Comparison of ENCODE assay signal across 8 mouse cellular contexts in the genomic region with DNA sequence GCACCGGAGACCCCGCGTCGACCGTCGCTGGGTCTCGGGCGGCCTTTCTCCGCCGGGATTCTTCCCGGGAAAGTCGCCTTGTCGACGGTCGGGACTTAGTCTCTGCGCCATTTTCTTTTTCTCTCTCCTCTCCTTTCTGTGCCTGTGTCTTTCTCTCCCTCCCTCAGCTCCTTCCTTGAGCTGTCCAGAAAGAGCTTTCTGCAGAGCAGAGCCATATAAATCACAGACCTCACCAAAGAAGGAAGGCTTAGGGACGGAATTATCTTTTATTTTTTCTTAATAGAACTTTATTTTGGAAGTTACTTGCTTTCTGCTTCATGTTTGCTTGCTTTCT. TPM values are rescaled to one million over a fixed set of nuclear protein-coding genes. Genes with fewer than 3 reads are reported as not detected.
DNase-seq lines count a peak whose midpoint lies in the region; ATAC-seq and TF ChIP-seq lines count a peak whose summit lies in the region.

No protein-coding gene starts in this region.

- WGBS in embryonic facial prominence, embryonic 12.5 days = under 1% methylated on average over 17 of the region's 17 CpGs
- WGBS in intestine, postnatal 0 days = under 1% methylated on average over 17 of the region's 17 CpGs
- 0% methylated on average over 17 of the region's 17 CpGs for WGBS in neural tube, embryonic 15.5 days

- TF ChIP-seq CTCF in intestine, postnatal 0 days (IDR thresholded peaks at IDR 0.05; ENCODE audit: low read depth) = no peak

- peaks cover 18% of the 10 kb centered on the region for H3K4me1 ChIP-seq in embryonic facial prominence, embryonic 12.5 days
- peaks cover 3% of the 10 kb centered on the region; the same call in 1 of the 2 replicates for H3K4me1 ChIP-seq in intestine, postnatal 0 days (replicated peaks; ENCODE audit: control insufficient read depth, insufficient read depth, low read length)
- peaks cover 26% of the 10 kb centered on the region for H3K4me1 ChIP-seq in neural tube, embryonic 15.5 days

- peak overlapping the region; percentile 100 for H3K9ac ChIP-seq in embryonic facial prominence, embryonic 12.5 days
- H3K9ac ChIP-seq in intestine, postnatal 0 days (ENCODE audit: low read depth, low read length) = peak overlapping the region; percentile 100
- H3K9ac ChIP-seq in neural tube, embryonic 15.5 days (replicated peaks) = peak overlapping the region; percentile 100

- H3K4me3 ChIP-seq in embryonic facial prominence, embryonic 12.5 days = peak overlapping the region; percentile 99
- peak overlapping the region; percentile 90 for H3K4me3 ChIP-seq in intestine, postnatal 0 days (ENCODE audit: low read depth, low read length)
- H3K4me3 ChIP-seq in neural tube, embryonic 15.5 days (replicated peaks) = peak overlapping the region; percentile 90

- H3K4me2 ChIP-seq in embryonic facial prominence, embryonic 12.5 days (replicated peaks) = peak overlapping the region; percentile 79
- H3K4me2 ChIP-seq in intestine, postnatal 0 days (replicated peaks; ENCODE audit: low read depth) = peak overlapping the region; percentile 65
- peak overlapping the region; percentile 62 for H3K4me2 ChIP-seq in neural tube, embryonic 15.5 days

- no peaks in the 10 kb centered on the region for H3K27me3 ChIP-seq in embryonic facial prominence, embryonic 12.5 days
- H3K27me3 ChIP-seq in intestine, postnatal 0 days (replicated peaks; ENCODE audit: control insufficient read depth, insufficient read depth, low read length) = no peaks in the 10 kb centered on the region
- no peaks in the 10 kb centered on the region for H3K27me3 ChIP-seq in neural tube, embryonic 15.5 days (replicated peaks)

- ATAC-seq in embryonic facial prominence, embryonic 12.5 days (ENCODE audit: insufficient number of reproducible peaks, insufficient read depth, low FRiP score, low TSS enrichment) = no peak
- ATAC-seq in intestine, postnatal 0 days = no peak
- ATAC-seq in neural tube, embryonic 15.5 days (ENCODE audit: low FRiP score) = no peak
- no peak for ATAC-seq in CD4-positive, CD25-positive, alpha-beta regulatory T cell, adult 4 months

- DNase-seq in gastrocnemius, adult 18-20 months (ENCODE audit: low spot score) = peak; percentile 16
- DNase-seq in gastrocnemius, postnatal 10 days = no peak
- DNase-seq in 3T3-L1 (ENCODE audit: low read depth, low spot score) = peak; percentile 61
- DNase-seq in spleen, postnatal 36 days (ENCODE audit: low spot score in 2 of 2) = no peak

- H3K9me3 ChIP-seq in embryonic facial prominence, embryonic 12.5 days = no peaks in the 10 kb centered on the region
- no peaks in the 10 kb centered on the region for H3K9me3 ChIP-seq in intestine, postnatal 0 days (ENCODE audit: control insufficient read depth)
- no peaks in the 10 kb centered on the region for H3K9me3 ChIP-seq in neural tube, embryonic 15.5 days (replicated peaks)

- peak overlapping the region; percentile 98 for H3K27ac ChIP-seq in embryonic facial prominence, embryonic 12.5 days
- peak overlapping the region; percentile 98 for H3K27ac ChIP-seq in intestine, postnatal 0 days (ENCODE audit: low read depth, low read length)
- peak overlapping the region; percentile 98 for H3K27ac ChIP-seq in neural tube, embryonic 15.5 days (replicated peaks)

- no peaks in the 10 kb centered on the region for H3K36me3 ChIP-seq in embryonic facial prominence, embryonic 12.5 days
- H3K36me3 ChIP-seq in intestine, postnatal 0 days (ENCODE audit: control insufficient read depth, insufficient read depth) = no peaks in the 10 kb centered on the region
- H3K36me3 ChIP-seq in neural tube, embryonic 15.5 days = no peaks in the 10 kb centered on the region

RNA-seq across cellular contexts. Expression of a gene that starts 1.1 kb away (rescaled TPM):
- total RNA-seq in gastrocnemius, adult 18-20 months (2021) = 10 to 100 TPM; 29.1 to 36.7 TPM
- 10 to 100 TPM; 42.3 to 54.4 TPM for total RNA-seq in gastrocnemius, postnatal 10 days (2021)
- 105 and 109 TPM in 2 replicates for polyA plus RNA-seq in embryonic facial prominence, embryonic 12.5 days (2016; fragmentation: Nextera tagmentation; extraction: Ambion mirVana)
- polyA plus RNA-seq in intestine, postnatal 0 days (2015; fragmentation: Nextera tagmentation; extraction: Ambion mirVana) = 32.7 and 39.2 TPM in 2 replicates
- 65.2 and 68.5 TPM in 2 replicates for polyA plus RNA-seq in neural tube, embryonic 15.5 days (2015; fragmentation: Nextera tagmentation; extraction: Ambion mirVana)
- 10 to 100 TPM; 73.9 to 91.0 TPM for polyA plus RNA-seq in CD4-positive, CD25-positive, alpha-beta regulatory T cell, adult 4 months (2017; shearing (Covaris generic))

Comparison
In these comparisons a context has a peak if more than half of its experiments do, and no peak if none do; other contexts are left out.
1. DNase-seq: peak in gastrocnemius, adult 18-20 months (single experiment) and 3T3-L1 (single experiment); none in gastrocnemius, postnatal 10 days (single experiment) and spleen, postnatal 36 days (0 of 2).
2. Peak in every context shown above with its lines, with median percentiles within 50 percentile points of each other: H3K27ac ChIP-seq, H3K4me2 ChIP-seq, H3K4me3 ChIP-seq and H3K9ac ChIP-seq.